Mouse (Mus musculus) liver, postnatal 0 days (tissue): Measurements from ENCODE around the gene Ubb. TPM values are rescaled to one million over a fixed set of nuclear protein-coding genes. Genes with fewer than 3 reads are reported as not detected.
A peak's percentile ranks its signal among the peaks of the same experiment; 100 is the strongest.

Source experiments
- ATAC-seq: fragments of 200-750 bp; cut with Nextera tagmentation; 2 replicates; pipeline ENCODE4 v1.8.0; 2017; ENCODE audit warnings: mild to moderate bottlenecking, moderate library complexity
- DNase-seq: peaks from one replicate; pipeline ENCODE4 v3.0.0-alpha.2; 2016
- H3K27ac ChIP-seq: fragments of 300-500 bp; sonication (generic); 2 replicates; pipeline ENCODE4 v1.5.1; 2014; ENCODE audit warnings: antibody characterized with exemption, moderate library complexity, mild to moderate bottlenecking, low read depth
- H3K27me3 ChIP-seq: fragments of 300-500 bp; sonication (generic); 2 replicates; pipeline ENCODE4 v1.6.1; 2014; ENCODE audit warnings: low read length, control low read depth, mixed read lengths; ENCODE audit not compliant: insufficient read depth
- H3K36me3 ChIP-seq: fragments of 300-500 bp; sonication (generic); replicated peaks from 2 replicates; pipeline ENCODE4 v1.6.1; 2014; ENCODE audit warnings: mild to moderate bottlenecking, control low read depth, low read length, moderate library complexity, mixed read lengths; ENCODE audit not compliant: insufficient read depth
- H3K4me1 ChIP-seq: fragments of 300-500 bp; sonication (generic); 2 replicates; pipeline ENCODE4 v1.6.1; 2014; ENCODE audit warnings: antibody characterized with exemption, mild to moderate bottlenecking, control low read depth; ENCODE audit not compliant: insufficient read depth
- H3K4me2 ChIP-seq: fragments of 300-500 bp; sonication (generic); 2 replicates; pipeline ENCODE4 v1.6.1; 2014; ENCODE audit warnings: low read depth, mild to moderate bottlenecking, low read length, moderate library complexity, mixed read lengths
- H3K4me3 ChIP-seq: fragments of 300-500 bp; sonication (generic); 2 replicates; pipeline ENCODE4 v1.5.1; 2014; ENCODE audit warnings: low read depth, low read length
- H3K9ac ChIP-seq: fragments of 300-500 bp; sonication (generic); replicated peaks from 2 replicates; pipeline ENCODE4 v1.6.1; 2014; ENCODE audit warnings: mild to moderate bottlenecking, moderate library complexity
- H3K9me3 ChIP-seq: fragments of 300-500 bp; sonication (generic); 2 replicates; pipeline ENCODE4 v1.6.1; 2016; ENCODE audit warnings: mild to moderate bottlenecking, control low read depth, low read length, mixed read lengths
- CTCF ChIP-seq: sonication (generic); IDR thresholded peaks from 2 replicates; pipeline ENCODE4 v1.5.1; 2016; ENCODE audit warnings: antibody characterized with exemption, low read depth
- EP300 ChIP-seq: IDR thresholded peaks from 2 replicates; pipeline ENCODE4 v1.6.1; 2016; ENCODE audit warnings: antibody characterized with exemption, low read depth, mild to moderate bottlenecking
- WGBS: fragments of 180-500 bp; shearing (Covaris S2); extraction: QIAGEN DNeasy Blood & Tissue Kit; methylation state at CpG from one replicate; pipeline ENCODE4 v1.1.7; 2014; ENCODE audit not compliant: insufficient replicate concordance; 5-methylcytosine and 5-hydroxymethylcytosine counted together
- polyA plus RNA-seq: library from polyadenylated mRNA; unstranded; fragments of >200 nt; fragmentation: Nextera tagmentation; extraction: Ambion mirVana; gene quantifications from 2 replicates; pipeline ENCODE4 v1.2.1, GENCODE M21; 2015

Ubb gene
- polyA plus RNA-seq, 1 experiment from 2014 or later = 1,214 TPM

DNA sequence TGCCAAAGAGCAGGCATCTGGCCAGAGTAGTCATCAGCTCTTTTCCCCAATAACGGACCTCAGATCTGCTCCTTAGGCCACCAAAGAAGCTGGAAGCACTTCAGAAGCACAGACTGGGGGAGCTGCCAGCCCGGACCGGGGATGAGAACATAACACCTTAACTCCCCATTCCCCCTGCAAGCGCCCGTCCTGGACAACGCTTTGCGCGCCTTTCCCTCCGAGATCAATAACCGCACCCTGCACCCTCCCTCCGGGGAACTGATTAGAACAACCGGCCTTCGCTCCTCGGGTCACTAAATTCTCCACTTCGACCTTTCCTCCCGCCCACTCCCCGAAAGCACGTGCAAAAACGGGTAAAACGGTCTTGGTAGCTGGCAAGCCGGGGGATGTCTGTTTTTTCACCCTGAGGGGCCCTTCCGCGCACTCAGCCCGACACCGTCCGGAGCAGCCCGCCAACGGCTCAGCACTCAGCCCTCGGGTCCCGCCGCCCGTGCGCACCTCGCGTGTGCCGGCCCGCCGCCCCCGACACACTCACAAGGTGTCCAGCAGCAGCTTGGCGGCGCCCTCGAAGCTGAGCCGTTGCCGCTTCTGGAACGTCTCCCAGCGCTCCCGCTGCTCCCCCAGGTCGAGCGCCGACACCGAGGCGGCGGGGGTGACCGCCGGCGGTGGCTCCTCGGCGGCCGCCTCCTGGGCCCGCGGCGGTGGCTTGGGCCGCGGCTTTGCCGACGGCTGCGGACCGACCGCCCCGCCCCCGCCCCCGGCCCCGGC lies 12.5 kb upstream of the Ubb start:
- ATAC-seq = peak; percentile 80
- Histone ChIP-seq H3K4me2 (peak overlapping the region; percentile 99), H3K27me3 (no peaks in the 10 kb centered on the region), H3K27ac (peak overlapping the region; percentile 89), H3K9me3 (no peaks in the 10 kb centered on the region), H3K36me3 (peaks cover 6% of the 10 kb centered on the region), H3K9ac (peak overlapping the region; percentile 92), H3K4me1 (peaks cover 10% of the 10 kb centered on the region), H3K4me3 (peak overlapping the region; percentile 78)
- WGBS = under 1% methylated on average over 62 of the region's 73 CpGs
- TF ChIP-seq EP300 (no peak), CTCF (no peak; the same call in 1 of the 2 replicates)
- peak; percentile 72 for DNase-seq

DNA sequence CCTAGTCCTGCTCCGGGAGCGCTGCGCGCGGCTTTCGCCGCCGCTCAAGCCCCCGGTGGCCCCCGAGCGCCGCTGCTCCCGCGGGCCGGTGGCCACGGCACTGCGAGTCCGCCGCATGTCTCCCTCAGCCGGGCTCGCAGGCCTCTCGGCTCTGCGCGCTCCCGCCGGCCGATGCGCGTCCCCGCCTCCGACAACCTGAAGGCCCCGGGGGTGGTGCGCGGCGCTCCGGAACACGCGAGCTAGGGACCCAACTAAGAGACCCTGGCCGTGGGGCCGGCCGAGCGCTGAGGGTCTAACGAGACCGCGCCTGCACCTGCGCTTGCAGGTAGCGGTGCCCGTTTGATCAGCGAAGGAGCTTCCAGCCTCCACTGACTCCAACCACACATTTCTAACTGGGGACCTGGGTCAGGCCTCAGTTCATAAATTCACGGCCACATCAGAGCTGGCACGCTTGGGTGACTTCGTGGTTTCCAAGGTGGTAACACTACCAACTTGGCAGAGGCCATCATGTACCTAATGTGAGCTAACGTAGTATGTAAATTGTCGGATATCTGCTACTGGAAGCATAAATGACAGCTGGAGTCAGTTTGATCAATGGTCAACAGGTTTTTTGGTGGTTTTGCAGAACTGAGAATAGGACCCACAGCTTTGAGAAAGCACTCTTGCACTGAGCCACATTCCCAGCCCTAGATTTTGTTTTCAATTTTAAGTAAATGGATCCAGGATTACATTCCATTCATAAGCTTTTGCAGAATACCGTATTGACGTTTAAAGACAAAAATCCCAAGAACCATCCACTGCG lies 11.7 kb upstream of the Ubb start, which contains the start of gene Cenpv:
Cenpv (minus strand) TSS at position 173 of the 802 bp plus-strand sequence.
- DNase-seq (peak; percentile 85), ATAC-seq (peak; percentile 81)
- peaks cover 10% of the 10 kb centered on the region for H3K4me1 ChIP-seq
- H3K4me2 ChIP-seq = peak within 1 kb of the TSS; percentile 99
- WGBS = 11% methylated on average over 33 of the region's 57 CpGs
- peak within 1 kb of the TSS; percentile 92 for H3K9ac ChIP-seq
- H3K27ac ChIP-seq = peak within 1 kb of the TSS; percentile 89
- H3K9me3 ChIP-seq = no peaks in the 10 kb centered on the region
- H3K36me3 ChIP-seq = no peaks in the 10 kb centered on the region
- TF ChIP-seq EP300 (no peak), CTCF (no peak)
- H3K27me3 ChIP-seq = no peaks in the 10 kb centered on the region
- peak within 1 kb of the TSS; percentile 78 for H3K4me3 ChIP-seq

DNA sequence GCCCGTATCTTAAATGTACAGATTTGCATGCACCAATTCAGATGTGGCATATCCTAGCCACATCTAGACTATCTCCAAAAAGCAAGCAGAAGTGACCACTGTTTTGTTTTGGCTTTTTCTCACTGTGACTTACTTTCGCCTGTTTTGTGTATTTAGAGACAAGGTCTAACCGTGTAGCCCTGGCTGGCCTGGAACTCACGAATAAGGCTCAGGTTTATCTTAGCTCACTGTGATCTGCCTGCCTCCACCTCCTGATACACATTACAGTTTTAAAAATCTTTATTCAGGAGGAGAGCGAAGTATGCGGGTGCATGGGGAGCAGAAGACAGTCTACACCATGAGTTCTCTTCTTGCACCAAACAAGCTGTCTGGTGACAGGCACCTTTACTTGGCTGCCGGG lies 10.8 kb upstream of the Ubb start:
- peaks cover 10% of the 10 kb centered on the region for H3K4me1 ChIP-seq
- no peaks in the 10 kb centered on the region for H3K27me3 ChIP-seq
- no peak for TF ChIP-seq EP300
- TF ChIP-seq CTCF = no peak
- ATAC-seq = no peak
- no peak overlapping the region for H3K27ac ChIP-seq
- no peak overlapping the region for H3K4me2 ChIP-seq
- H3K9ac ChIP-seq = no peak overlapping the region
- no peaks in the 10 kb centered on the region for H3K36me3 ChIP-seq
- H3K4me3 ChIP-seq = no peak overlapping the region
- WGBS = 79% methylated on average over 7 of the region's 7 CpGs
- no peak for DNase-seq
- H3K9me3 ChIP-seq = no peaks in the 10 kb centered on the region

DNA sequence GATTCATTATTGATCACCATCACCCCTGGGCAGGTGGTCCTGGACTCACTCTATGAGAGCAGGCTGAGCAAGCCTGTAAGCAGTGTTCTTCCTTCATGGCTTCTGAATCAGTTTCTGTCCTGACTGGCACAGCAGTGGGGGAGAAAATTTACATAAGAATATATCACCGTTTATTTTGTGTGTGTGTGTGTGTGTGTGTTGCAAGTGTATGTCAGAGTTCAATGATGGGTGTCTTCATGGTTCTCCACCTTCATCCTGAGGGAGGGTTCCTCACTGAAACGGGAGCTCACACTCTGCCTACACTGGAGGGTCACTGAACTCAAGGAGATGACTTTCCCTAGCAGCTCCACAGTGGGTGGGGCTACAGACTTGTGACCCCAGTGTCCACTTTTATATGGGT lies 10.0 kb upstream of the Ubb start:
- Histone ChIP-seq H3K4me3 (no peak overlapping the region), H3K27me3 (no peaks in the 10 kb centered on the region), H3K9ac (no peak overlapping the region), H3K4me1 (peaks cover 10% of the 10 kb centered on the region), H3K4me2 (no peak overlapping the region), H3K9me3 (no peaks in the 10 kb centered on the region), H3K27ac (no peak overlapping the region), H3K36me3 (no peaks in the 10 kb centered on the region)
- TF ChIP-seq CTCF = no peak
- TF ChIP-seq EP300 = no peak
- 57% methylated on average over 2 of the region's 2 CpGs for WGBS
- ATAC-seq (no peak), DNase-seq (no peak)

DNA sequence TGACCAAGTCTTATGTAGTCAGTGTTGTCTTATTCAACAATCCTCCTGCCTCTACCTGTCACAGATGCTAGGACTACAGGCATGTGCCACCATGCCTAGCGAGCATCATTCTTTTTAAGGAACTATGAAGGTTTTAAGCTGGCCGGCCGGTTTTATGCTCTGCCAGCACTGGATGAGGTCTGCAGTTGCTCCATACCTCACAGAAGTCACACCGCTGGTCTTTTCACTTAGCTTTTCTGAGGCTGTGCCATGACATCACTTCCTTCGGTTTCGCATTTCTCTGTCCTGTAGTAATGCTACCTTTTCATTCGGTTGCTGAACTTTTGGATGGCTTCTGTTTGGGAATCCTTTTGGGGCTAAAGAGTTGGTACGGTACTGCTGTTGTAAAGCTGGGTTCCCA lies 9.4 kb upstream of the Ubb start:
- TF ChIP-seq CTCF (no peak), EP300 (no peak)
- Histone ChIP-seq H3K9me3 (no peaks in the 10 kb centered on the region), H3K4me3 (no peak overlapping the region), H3K4me1 (peaks cover 10% of the 10 kb centered on the region), H3K4me2 (no peak overlapping the region), H3K27me3 (no peaks in the 10 kb centered on the region), H3K9ac (no peak overlapping the region), H3K36me3 (no peaks in the 10 kb centered on the region), H3K27ac (no peak overlapping the region)
- DNase-seq (no peak), ATAC-seq (no peak)
- WGBS = 69% methylated on average over 8 of the region's 8 CpGs

DNA sequence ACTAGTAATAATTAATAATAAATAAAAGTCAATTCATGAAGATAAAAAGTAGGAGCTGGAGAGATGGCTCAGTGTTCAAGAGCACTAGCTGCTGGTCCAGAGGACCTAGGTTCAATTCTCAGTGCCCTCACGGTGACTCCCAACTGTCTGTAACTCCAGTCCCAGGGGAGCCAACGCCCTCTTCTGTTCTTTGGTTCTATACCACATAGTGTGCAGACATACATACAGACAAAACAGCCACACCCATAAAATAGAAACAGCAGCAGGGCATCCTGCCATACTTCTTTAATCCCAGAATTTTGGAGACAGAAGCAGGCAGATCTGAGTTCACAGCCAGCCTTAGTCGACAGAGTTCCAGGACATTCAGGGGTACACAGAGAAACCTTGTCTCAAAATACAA lies 7.0 kb upstream of the Ubb start:
- H3K4me1 ChIP-seq = peaks cover 6% of the 10 kb centered on the region
- no peaks in the 10 kb centered on the region for H3K36me3 ChIP-seq
- no peak for ATAC-seq

More for the DNA sequence above, 7.0 kb upstream of the Ubb start:
- no peak overlapping the region for H3K27ac ChIP-seq
- H3K9me3 ChIP-seq = no peaks in the 10 kb centered on the region
- no peak overlapping the region for H3K9ac ChIP-seq
- no peak overlapping the region for H3K4me2 ChIP-seq
- 72% methylated on average over 3 of the region's 3 CpGs for WGBS
- no peak overlapping the region for H3K4me3 ChIP-seq
- no peaks in the 10 kb centered on the region for H3K27me3 ChIP-seq
- no peak for DNase-seq
- no peak for TF ChIP-seq CTCF
- TF ChIP-seq EP300 = no peak
